Comparison of ENCODE assay signal across 12 mouse cellular contexts in the genomic region with DNA sequence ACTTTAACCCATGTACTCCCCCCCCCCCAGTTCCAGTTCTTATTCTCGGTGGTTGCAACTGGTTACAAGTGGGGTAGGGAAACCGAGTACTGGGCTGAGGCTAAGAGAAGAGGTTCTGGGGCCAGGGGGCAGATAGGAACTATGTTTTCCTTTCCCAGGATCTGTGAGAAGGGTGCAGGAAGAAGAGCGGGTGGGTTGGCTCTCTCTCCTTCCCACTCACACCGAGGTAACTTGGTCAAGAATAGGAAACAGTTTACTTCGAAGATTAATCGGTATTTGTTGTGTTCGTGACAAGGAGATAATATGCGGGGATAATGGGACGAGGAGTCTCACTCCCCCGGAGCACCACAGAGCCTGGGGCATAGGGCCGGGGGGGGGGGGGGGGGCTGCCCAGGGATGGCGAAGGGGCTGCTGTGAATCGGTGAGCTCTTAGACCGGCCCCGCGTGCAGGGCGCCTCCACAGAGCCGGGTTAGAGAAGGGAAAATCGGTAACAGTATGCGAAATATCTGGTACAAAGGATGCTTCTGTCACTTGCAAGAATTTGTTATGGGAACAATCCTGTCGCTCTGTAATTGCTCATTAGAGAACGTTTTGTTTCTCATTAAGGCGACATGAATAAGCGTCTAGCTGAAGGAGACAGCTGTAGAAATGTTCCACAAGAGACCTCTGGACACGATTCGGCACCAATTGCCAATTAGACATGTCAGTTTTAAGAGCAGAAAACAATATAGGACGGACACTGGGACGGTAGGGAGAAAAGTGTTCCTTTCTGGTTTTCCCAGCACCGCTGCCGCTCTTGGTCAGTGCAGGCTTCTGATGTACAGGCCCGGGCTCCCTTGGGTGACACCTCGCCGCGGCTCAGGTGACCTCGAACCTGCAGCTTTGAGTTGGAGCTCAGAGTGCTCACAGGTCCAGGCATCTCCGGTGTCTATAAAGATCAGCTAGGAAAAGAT. TPM values are rescaled to one million over a fixed set of nuclear protein-coding genes. Genes with fewer than 3 reads are reported as not detected.
DNase-seq lines count a peak whose midpoint lies in the region; ATAC-seq and TF ChIP-seq lines count a peak whose summit lies in the region.
"Had no signal": no experiment of that assay in that cellular context is flagged by ENCODE, and none has a peak within 500 bp of the region (broad histone marks: within the 10 kb centered on the region; RNA-seq: fewer than 3 reads in every experiment).

No protein-coding gene starts in this region.

- peak; percentile 62 for ATAC-seq in forebrain, embryonic 16.5 days
- no peak for ATAC-seq in midbrain, embryonic 11.5 days (ENCODE audit: low FRiP score)

- peak overlapping the region; percentile 16; the same call in 1 of the 2 replicates for H3K9ac ChIP-seq in forebrain, embryonic 16.5 days (replicated peaks; ENCODE audit: low read depth, low read length)
- 0 out of 2 replicates have a peak overlapping the region, but pooled peaks have one; percentile 28 for H3K9ac ChIP-seq in midbrain, embryonic 11.5 days (ENCODE audit: low read length)

- 7% methylated on average over 35 of the region's 36 CpGs for WGBS in forebrain, embryonic 16.5 days
- 2% methylated on average over 36 of the region's 36 CpGs for WGBS in midbrain, embryonic 11.5 days

- H3K4me3 ChIP-seq in E14TG2a.4 (replicated peaks; ENCODE audit: low read length): peak overlapping the region; percentile 49
- H3K4me3 ChIP-seq in forebrain, embryonic 16.5 days (replicated peaks; ENCODE audit: low read length): no peak overlapping the region
- no peak overlapping the region for H3K4me3 ChIP-seq in midbrain, embryonic 11.5 days (ENCODE audit: low read depth, low read length)

- peak overlapping the region; percentile 79 for H3K27ac ChIP-seq in forebrain, embryonic 16.5 days (ENCODE audit: low read length)
- peak overlapping the region; percentile 69; the same call in 1 of the 2 replicates for H3K27ac ChIP-seq in midbrain, embryonic 11.5 days (ENCODE audit: low read depth, low read length)
- H3K27ac ChIP-seq: macrophage had no signal

- TF ChIP-seq CTCF in E14TG2a.4 (conservative IDR thresholded peaks at IDR 0.05; ENCODE audit: low read length): no peak

- peaks cover 40% of the 10 kb centered on the region for H3K27me3 ChIP-seq in E14TG2a.4 (ENCODE audit: insufficient read depth, low read length)
- H3K27me3 ChIP-seq in forebrain, embryonic 16.5 days (replicated peaks; ENCODE audit: control insufficient read depth, insufficient read depth, low read length): peaks cover 17% of the 10 kb centered on the region
- H3K27me3 ChIP-seq in midbrain, embryonic 11.5 days (ENCODE audit: control insufficient read depth, insufficient read depth, low read length): peaks cover 91% of the 10 kb centered on the region

- peak overlapping the region; percentile 30 for H3K4me2 ChIP-seq in forebrain, embryonic 16.5 days (ENCODE audit: low read length)
- H3K4me2 ChIP-seq in midbrain, embryonic 11.5 days: peak overlapping the region; percentile 35

- H3K9me3 ChIP-seq in E14TG2a.4 (ENCODE audit: low read length): no peaks in the 10 kb centered on the region
- H3K9me3 ChIP-seq in forebrain, embryonic 16.5 days (ENCODE audit: control insufficient read depth, low read length): no peaks in the 10 kb centered on the region
- no peaks in the 10 kb centered on the region for H3K9me3 ChIP-seq in midbrain, embryonic 11.5 days (ENCODE audit: control insufficient read depth, low read length)
- H3K9me3 ChIP-seq: G1E had no signal

- peak; percentile 89 for DNase-seq in Muller cell, postnatal 12 days (ENCODE audit: inconsistent ontology term)
- peak; percentile 93 for DNase-seq in midbrain, embryonic 11.5 days (ENCODE audit: low spot score, missing footprints)
- DNase-seq in adrenal gland, postnatal 36 days: no peak
- DNase-seq in lung, postnatal 4 days: no peak
- no peak for DNase-seq in adipocyte (ENCODE audit: low spot score)
- DNase-seq: adrenal gland, adult 2 months; gastrocnemius, postnatal 25 days had no signal

- peaks cover 20% of the 10 kb centered on the region for H3K36me3 ChIP-seq in E14TG2a.4 (ENCODE audit: insufficient read depth, low read length)
- no peaks in the 10 kb centered on the region for H3K36me3 ChIP-seq in forebrain, embryonic 16.5 days (ENCODE audit: control insufficient read depth, insufficient read depth)
- no peaks in the 10 kb centered on the region for H3K36me3 ChIP-seq in midbrain, embryonic 11.5 days (ENCODE audit: control insufficient read depth, insufficient read depth, low read length)

- H3K4me1 ChIP-seq in E14TG2a.4 (replicated peaks; ENCODE audit: low read depth, low read length): peaks cover 91% of the 10 kb centered on the region
- peaks cover 67% of the 10 kb centered on the region for H3K4me1 ChIP-seq in forebrain, embryonic 16.5 days (replicated peaks; ENCODE audit: control insufficient read depth, insufficient read depth, low read length)
- peaks cover 34% of the 10 kb centered on the region for H3K4me1 ChIP-seq in midbrain, embryonic 11.5 days (ENCODE audit: control insufficient read depth, insufficient read depth, low read length)

RNA-seq across cellular contexts. Expression of gene Pax6, which starts 17.9 kb away (rescaled TPM):
- polyA plus RNA-seq in forebrain, embryonic 16.5 days (2015; fragmentation: Nextera tagmentation; extraction: Ambion mirVana): 39.9 and 42.2 TPM in 2 replicates
- 45.5 and 45.7 TPM in 2 replicates for polyA plus RNA-seq in midbrain, embryonic 11.5 days (2014; fragmentation: Nextera tagmentation; extraction: Ambion mirVana)
- not detected for total RNA-seq in adrenal gland, postnatal 36 days (2021)
- total RNA-seq: adrenal gland, adult 2 months; gastrocnemius, postnatal 25 days; heart, postnatal 25 days had no signal
- polyA plus RNA-seq: adrenal gland, adult 2 months; macrophage had no signal

Comparison
In these comparisons a context has a peak if more than half of its experiments do, and no peak if none do; other contexts are left out.
1. DNase-seq: peak in Muller cell, postnatal 12 days (single experiment) and midbrain, embryonic 11.5 days (single experiment); none in adrenal gland, postnatal 36 days (0 of 2), lung, postnatal 4 days (0 of 2) and adipocyte (single experiment).